Mouse (Mus musculus) stomach, postnatal 0 days (tissue): ENCODE results near the gene Tekt5. TPM values are rescaled to one million over a fixed set of nuclear protein-coding genes. Genes with fewer than 3 reads are reported as not detected.
A peak's percentile ranks its signal among the peaks of the same experiment; 100 is the strongest.

Experiments used
- ATAC-seq: fragments of 200-750 bp; cut with Nextera tagmentation; 2 replicates; pipeline ENCODE4 v1.8.0; 2017; ENCODE audit not compliant: low FRiP score, low TSS enrichment
- DNase-seq: peaks from one replicate; pipeline ENCODE4 v3.0.0-alpha.2; 2016; ENCODE audit warnings: low spot score
- H3K27ac ChIP-seq: fragments of 300-500 bp; sonication (generic); replicated peaks from 2 replicates; pipeline ENCODE4 v1.5.1; 2014; ENCODE audit warnings: mild to moderate bottlenecking, control low read depth
- H3K27me3 ChIP-seq: fragments of 300-500 bp; sonication (generic); 2 replicates; pipeline ENCODE4 v1.6.1; 2014; ENCODE audit warnings: low read length; ENCODE audit not compliant: control insufficient read depth, insufficient read depth
- H3K36me3 ChIP-seq: fragments of 300-500 bp; sonication (generic); 2 replicates; pipeline ENCODE4 v1.6.1; 2014; ENCODE audit warnings: low read length, mixed read lengths; ENCODE audit not compliant: control insufficient read depth, insufficient read depth
- H3K4me1 ChIP-seq: fragments of 300-500 bp; sonication (generic); replicated peaks from 2 replicates; pipeline ENCODE4 v1.6.1; 2014; ENCODE audit warnings: antibody characterized with exemption; ENCODE audit not compliant: control insufficient read depth, insufficient read depth
- H3K4me2 ChIP-seq: fragments of 300-500 bp; sonication (generic); replicated peaks from 2 replicates; pipeline ENCODE4 v1.6.1; 2014; ENCODE audit warnings: low read depth, mild to moderate bottlenecking, control low read depth, moderate library complexity
- H3K4me3 ChIP-seq: fragments of 300-500 bp; sonication (generic); 2 replicates; pipeline ENCODE4 v1.5.1; 2014; ENCODE audit warnings: low read depth, low read length, control low read depth
- H3K9ac ChIP-seq: fragments of 300-500 bp; sonication (generic); 2 replicates; pipeline ENCODE4 v1.6.1; 2014; ENCODE audit warnings: mild to moderate bottlenecking, low read length, control low read depth, mixed read lengths
- H3K9me3 ChIP-seq: fragments of 300-500 bp; sonication (generic); 2 replicates; pipeline ENCODE4 v1.6.1; 2016; ENCODE audit warnings: low read length; ENCODE audit not compliant: control insufficient read depth
- CTCF ChIP-seq: IDR thresholded peaks from 2 replicates; pipeline ENCODE4 v1.5.1; 2016; ENCODE audit warnings: antibody characterized with exemption, low read depth, mild to moderate bottlenecking, moderate library complexity
- EP300 ChIP-seq: optimal IDR thresholded peaks from 2 replicates; pipeline ENCODE3; 2016; ENCODE audit warnings: antibody characterized with exemption
- WGBS: fragments of 180-500 bp; shearing (Covaris S2); extraction: QIAGEN DNeasy Blood & Tissue Kit; methylation state at CpG from one replicate; pipeline ENCODE4 v1.1.7; 2014; 5-methylcytosine and 5-hydroxymethylcytosine counted together
- polyA plus RNA-seq: library from polyadenylated mRNA; unstranded; fragments of >200 nt; fragmentation: Nextera tagmentation; extraction: Ambion mirVana; gene quantifications from 2 replicates; pipeline ENCODE4 v1.2.1, GENCODE M21; 2015

The Tekt5 gene
- polyA plus RNA-seq, 1 experiment from 2014 or later, result 0.74 TPM

DNA sequence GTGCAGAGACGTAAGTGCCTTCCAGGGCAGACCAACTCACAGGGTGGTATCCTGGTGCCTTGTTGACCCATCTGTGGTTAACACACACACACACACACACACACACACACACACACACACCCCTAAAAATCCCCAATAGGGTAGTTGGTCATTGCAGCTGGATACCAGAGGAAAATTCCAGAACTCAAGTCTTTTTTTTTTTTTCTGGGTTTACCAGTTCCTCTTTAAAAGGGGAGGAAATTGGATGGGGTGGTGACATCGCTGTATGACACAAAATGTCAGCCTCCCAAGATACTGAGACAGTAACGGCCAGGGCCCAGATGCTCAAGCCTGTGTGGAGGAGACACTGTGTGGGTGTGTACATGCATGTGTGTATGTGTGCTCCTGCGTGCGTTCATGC, 38.1 kb upstream of the Tekt5 start:
- Histone ChIP-seq H3K4me2 (no peak overlapping the region), H3K36me3 (no peaks in the 10 kb centered on the region), H3K9ac (no peak overlapping the region), H3K4me1 (no peaks in the 10 kb centered on the region), H3K9me3 (no peaks in the 10 kb centered on the region), H3K27ac (no peak overlapping the region), H3K4me3 (no peak overlapping the region), H3K27me3 (no peaks in the 10 kb centered on the region)
- WGBS, result 88% methylated on average over 5 of the region's 5 CpGs
- no peak for ATAC-seq
- no peak for TF ChIP-seq EP300
- TF ChIP-seq CTCF, result no peak
- no peak for DNase-seq

DNA sequence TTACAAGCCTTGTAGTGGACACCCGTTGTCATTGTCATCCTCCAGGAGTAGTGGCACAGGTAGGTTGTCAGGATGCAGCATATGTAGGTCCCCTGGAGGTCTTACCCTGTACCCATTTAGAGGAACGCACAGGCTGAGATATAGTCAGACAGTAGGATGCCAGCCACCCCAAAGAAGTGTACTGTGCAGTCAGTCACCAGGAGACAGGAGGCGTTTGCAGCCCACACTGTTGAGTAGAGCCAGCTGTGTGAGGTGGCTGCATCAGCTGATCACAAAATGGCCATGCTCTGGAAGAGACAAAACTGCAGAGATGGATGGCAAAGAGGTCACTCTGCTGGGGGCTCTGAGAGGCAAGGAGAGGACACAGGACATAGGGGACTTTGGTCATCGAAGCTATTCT, 37.1 kb upstream of the Tekt5 start:
- no peak overlapping the region for H3K9ac ChIP-seq
- H3K4me3 ChIP-seq, result no peak overlapping the region
- H3K27ac ChIP-seq, result no peak overlapping the region
- ATAC-seq (no peak), DNase-seq (no peak)
- TF ChIP-seq EP300, result no peak
- TF ChIP-seq CTCF, result no peak
- no peaks in the 10 kb centered on the region for H3K36me3 ChIP-seq
- no peak overlapping the region for H3K4me2 ChIP-seq
- no peaks in the 10 kb centered on the region for H3K27me3 ChIP-seq
- 74% methylated on average over 4 of the region's 4 CpGs for WGBS
- no peaks in the 10 kb centered on the region for H3K9me3 ChIP-seq
- no peaks in the 10 kb centered on the region for H3K4me1 ChIP-seq

DNA sequence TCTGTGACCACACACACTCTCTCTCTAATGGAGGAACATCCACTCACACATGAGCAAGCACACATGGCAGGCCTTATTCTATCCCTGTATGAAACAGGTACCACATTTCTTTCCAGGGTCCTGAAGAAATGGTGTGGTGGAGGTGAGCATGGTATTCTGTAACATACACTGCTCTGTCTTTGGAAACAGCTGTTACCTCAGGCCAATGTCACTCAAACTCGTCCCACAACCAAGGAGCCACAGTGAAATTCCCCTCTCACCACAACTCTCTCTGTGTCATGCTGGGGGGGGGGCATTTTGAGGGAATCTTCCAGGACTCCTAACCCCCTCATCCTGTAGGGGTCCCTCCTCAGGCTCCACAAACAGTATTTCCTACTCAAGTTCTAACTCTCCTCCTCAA, 36.6 kb upstream of the Tekt5 start:
- H3K9ac ChIP-seq, result no peak overlapping the region
- H3K4me3 ChIP-seq, result no peak overlapping the region
- no peak for TF ChIP-seq CTCF
- TF ChIP-seq EP300, result no peak
- no peaks in the 10 kb centered on the region for H3K36me3 ChIP-seq
- DNase-seq, result no peak
- 58% methylated on average over 1 of the region's 1 CpGs for WGBS
- no peaks in the 10 kb centered on the region for H3K4me1 ChIP-seq
- no peak for ATAC-seq
- H3K27me3 ChIP-seq, result no peaks in the 10 kb centered on the region
- H3K27ac ChIP-seq, result no peak overlapping the region
- H3K9me3 ChIP-seq, result no peaks in the 10 kb centered on the region
- H3K4me2 ChIP-seq, result no peak overlapping the region

DNA sequence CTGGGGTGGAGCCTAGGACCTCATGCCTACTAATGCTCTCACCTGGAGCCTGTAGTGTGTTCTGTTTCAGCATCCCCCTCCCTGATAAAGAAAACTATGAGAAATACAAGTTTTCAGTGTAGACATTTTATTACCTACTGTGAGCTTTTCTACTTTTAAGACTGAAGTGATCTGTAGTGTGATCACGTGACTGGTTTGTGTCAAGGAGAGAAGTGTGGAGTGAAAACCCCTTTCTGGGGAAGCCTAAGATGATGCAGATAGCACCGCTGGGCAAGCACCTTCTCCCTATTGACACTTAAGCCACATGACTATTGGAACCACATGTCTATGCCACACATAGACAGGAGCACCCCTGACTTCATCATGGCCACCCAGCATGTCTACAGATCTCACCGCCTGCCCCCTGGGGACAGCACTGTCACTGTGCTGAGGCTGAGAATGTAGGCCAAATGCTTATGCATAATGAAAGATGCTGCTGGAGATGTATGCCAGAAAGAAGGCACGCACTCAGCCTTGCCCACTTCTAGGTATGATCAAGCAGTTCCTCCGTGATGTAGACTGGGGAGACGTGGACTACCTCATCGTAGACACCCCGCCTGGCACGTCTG, 25.3 kb upstream of the Tekt5 start:
- H3K9me3 ChIP-seq, result no peaks in the 10 kb centered on the region
- WGBS, result 92% methylated on average over 9 of the region's 9 CpGs
- H3K4me2 ChIP-seq, result no peak overlapping the region
- no peaks in the 10 kb centered on the region for H3K4me1 ChIP-seq
- H3K36me3 ChIP-seq, result peaks cover 19% of the 10 kb centered on the region
- TF ChIP-seq EP300 (no peak), CTCF (no peak)
- H3K27me3 ChIP-seq, result no peaks in the 10 kb centered on the region
- H3K4me3 ChIP-seq, result no peak overlapping the region
- no peak overlapping the region for H3K9ac ChIP-seq
- ATAC-seq, result no peak
- no peak overlapping the region for H3K27ac ChIP-seq
- no peak for DNase-seq

DNA sequence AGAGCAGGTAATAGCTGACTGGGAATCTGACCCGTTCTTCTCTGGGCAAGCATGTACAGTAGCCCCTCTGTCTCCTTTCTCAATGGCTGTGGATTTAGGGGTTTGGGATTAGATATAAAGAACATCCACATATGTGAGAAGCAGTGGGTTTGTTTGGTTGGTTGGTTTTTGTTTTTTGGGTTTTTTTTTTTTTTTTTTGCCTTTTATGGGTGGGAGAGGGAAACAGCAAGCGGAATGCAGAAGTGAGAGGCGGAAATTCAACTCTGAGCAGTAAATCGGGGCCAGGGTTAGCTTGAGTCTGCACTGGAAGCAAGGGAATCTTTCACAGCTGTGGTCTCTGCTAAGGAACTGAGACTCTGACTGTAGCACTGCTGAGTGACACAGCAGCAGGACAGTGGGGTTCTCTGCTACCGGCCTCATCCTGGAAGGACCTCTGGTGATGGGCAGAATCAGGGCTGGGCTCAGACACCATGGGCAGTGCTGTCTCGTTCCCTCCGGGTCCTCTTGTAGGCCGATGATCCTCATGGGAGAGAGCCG, 22.5 kb upstream of the Tekt5 start:
- Histone ChIP-seq H3K9ac (no peak overlapping the region), H3K4me3 (no peak overlapping the region), H3K27ac (no peak overlapping the region), H3K36me3 (peaks cover 12% of the 10 kb centered on the region; the same call in 1 of the 2 replicates), H3K9me3 (no peaks in the 10 kb centered on the region), H3K27me3 (no peaks in the 10 kb centered on the region), H3K4me2 (no peak overlapping the region), H3K4me1 (no peaks in the 10 kb centered on the region)
- WGBS, result 91% methylated on average over 9 of the region's 9 CpGs
- ATAC-seq (no peak), DNase-seq (no peak)
- TF ChIP-seq CTCF (no peak), EP300 (no peak)

DNA sequence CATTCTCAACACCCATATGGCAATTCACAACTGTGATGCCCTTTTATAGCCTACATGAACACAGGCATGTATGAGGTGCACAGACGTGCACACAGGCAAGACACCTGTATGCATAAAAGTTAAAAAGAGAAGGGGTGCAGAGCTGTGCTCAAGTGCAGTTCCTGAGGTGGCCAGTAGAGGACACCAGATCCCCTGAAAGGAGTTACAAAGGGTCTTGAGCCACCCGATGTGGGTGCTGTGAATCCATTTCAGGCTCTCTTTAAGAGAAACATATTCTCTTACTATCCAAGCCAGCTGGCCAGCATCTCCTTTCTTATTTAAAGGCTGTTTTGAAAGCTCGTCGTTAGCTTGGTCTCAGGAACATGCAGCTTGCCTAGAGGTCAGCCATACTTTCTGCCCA, 21.6 kb upstream of the Tekt5 start:
- Histone ChIP-seq H3K4me1 (no peaks in the 10 kb centered on the region), H3K9ac (no peak overlapping the region), H3K27ac (no peak overlapping the region), H3K4me3 (no peak overlapping the region), H3K36me3 (peaks cover 11% of the 10 kb centered on the region; the same call in 1 of the 2 replicates), H3K4me2 (no peak overlapping the region), H3K9me3 (no peaks in the 10 kb centered on the region), H3K27me3 (no peaks in the 10 kb centered on the region)
- no peak for DNase-seq
- TF ChIP-seq CTCF (peak; percentile 61), EP300 (no peak)
- no peak for ATAC-seq
- 93% methylated on average over 4 of the region's 4 CpGs for WGBS
